Mouse (Mus musculus) ES-E14 (cell line): ENCODE measurements around the gene Fanca. TPM values are rescaled to one million over a fixed set of nuclear protein-coding genes. Genes with fewer than 3 reads are reported as not detected.

Source experiments
- DNase-seq: peaks from one replicate; pipeline ENCODE4 v3.0.0-alpha.2; 2013; ENCODE audit warnings: low read depth, low spot score
- H3K27ac ChIP-seq: 2 replicates; pipeline ENCODE4 v1.5.1; 2012; ENCODE audit warnings: low read depth, mild to moderate bottlenecking, low read length, moderate library complexity, mixed read lengths; ENCODE audit not compliant: poor library complexity, insufficient read depth, severe bottlenecking
- H3K36me3 ChIP-seq: 2 replicates; pipeline ENCODE4 v1.6.1; 2012; ENCODE audit warnings: mild to moderate bottlenecking, low read length, moderate library complexity, mixed read lengths; ENCODE audit not compliant: control insufficient read depth, poor library complexity, insufficient read depth, severe bottlenecking
- H3K4me1 ChIP-seq, 2 experiments: fragments of 150-350 bp in 1 of 2; sonication (generic) in 1 of 2; 2 replicates each; pipeline ENCODE4 v1.6.1; 2012; ENCODE audit warnings: low read length in 2 of 2, mild to moderate bottlenecking in 1 of 2, mixed read lengths in 1 of 2; ENCODE audit not compliant: control insufficient read depth in 2 of 2, insufficient read depth in 2 of 2, poor library complexity in 1 of 2
- H3K4me3 ChIP-seq, 2 experiments: fragments of 150-350 bp in 1 of 2; sonication (generic) in 1 of 2; 2 replicates each; pipeline ENCODE4 v1.5.1; 2012; ENCODE audit warnings: low read length in 2 of 2, low read depth in 1 of 2, mild to moderate bottlenecking in 1 of 2, mixed read lengths in 1 of 2; ENCODE audit not compliant: insufficient read depth in 1 of 2, poor library complexity in 1 of 2, severe bottlenecking in 1 of 2
- H3K9ac ChIP-seq: 2 replicates; pipeline ENCODE4 v1.6.1; 2012; ENCODE audit warnings: low read depth, mild to moderate bottlenecking, low read length, mixed read lengths; ENCODE audit not compliant: poor library complexity, insufficient read depth, severe bottlenecking
- H3K9me3 ChIP-seq: fragments of 150-350 bp; sonication (generic); 2 replicates; pipeline ENCODE4 v1.6.1; 2012; ENCODE audit warnings: low read depth, mild to moderate bottlenecking, low read length; ENCODE audit not compliant: control insufficient read depth, insufficient read depth
- CHD2 ChIP-seq: IDR thresholded peaks from 2 replicates; pipeline ENCODE4 v1.6.1; 2014; ENCODE audit warnings: mild to moderate bottlenecking, low read depth, low read length, inconsistent platforms
- HCFC1 ChIP-seq: IDR thresholded peaks from 2 replicates; pipeline ENCODE4 v1.6.1; 2012; ENCODE audit warnings: low read length, inconsistent platforms, borderline replicate concordance; ENCODE audit not compliant: insufficient read depth
- MAFK ChIP-seq: IDR thresholded peaks from 2 replicates; pipeline ENCODE4 v1.6.1; 2014; ENCODE audit warnings: mild to moderate bottlenecking, low read depth, low read length, inconsistent platforms; ENCODE audit not compliant: insufficient read depth
- ZC3H11A ChIP-seq: IDR thresholded peaks from 2 replicates; pipeline ENCODE4 v1.6.1; 2012; ENCODE audit warnings: low read depth, mild to moderate bottlenecking, inconsistent platforms, low read length, borderline replicate concordance
- ZNF384 ChIP-seq: IDR thresholded peaks from 2 replicates; pipeline ENCODE4 v1.6.1; 2012; ENCODE audit warnings: low read depth, low read length, inconsistent platforms
- in situ Hi-C, 2 experiments: fragments of 600-800 bp; cut with MboI; formaldehyde crosslinking; loops; one replicate each; pipeline ENCODE4 v1.15.1; 2025; ENCODE audit warnings: low sequenced_read_pairs in 2 of 2, inconsistent platforms in 1 of 2; ENCODE audit not compliant: unreplicated experiment in 2 of 2
- total RNA-seq: library from RNA; depleted of rRNA; stranded (reverse); fragments of 300-350 nt; gene quantifications from 2 replicates; pipeline ENCODE4 v1.2.3, GENCODE M21; 2012

Gene Fanca
- total RNA-seq, 1 experiment: 31.7 TPM

DNA sequence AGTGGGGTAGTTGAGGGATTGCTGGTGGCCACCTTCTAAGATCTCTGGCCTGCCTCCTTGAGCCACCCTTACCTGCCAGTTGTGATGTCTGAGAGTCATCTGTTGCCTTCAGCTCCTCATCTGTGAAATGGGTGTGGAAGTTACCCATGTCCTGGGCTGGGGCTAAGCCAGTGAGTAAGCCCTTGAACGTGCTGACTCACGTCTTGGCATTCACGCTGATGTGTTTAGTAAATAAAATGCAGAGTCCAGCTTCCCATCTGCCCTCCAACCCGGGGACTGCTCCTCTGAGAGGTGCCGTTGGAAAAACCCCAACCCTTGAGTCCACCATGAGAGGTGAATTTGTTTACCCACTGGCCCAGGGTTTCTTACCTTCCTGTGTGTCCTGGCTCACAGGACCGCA is 27.5 kb upstream of the Fanca start:
- in situ Hi-C loops: no loop called here
- H3K4me3 ChIP-seq: no peak overlapping the region
- peaks cover 3% of the 10 kb centered on the region; the same call in 1 of the 2 replicates for H3K36me3 ChIP-seq
- no peak overlapping the region for H3K27ac ChIP-seq
- no peak overlapping the region for H3K9ac ChIP-seq
- no peak for DNase-seq
- no peak for TF ChIP-seq HCFC1
- TF ChIP-seq MAFK: no peak
- no peak for TF ChIP-seq CHD2
- no peak for TF ChIP-seq ZNF384
- TF ChIP-seq ZC3H11A: no peak
- peaks cover 1 to 5% of the 10 kb centered on the region in 2 experiments; a peak in 1 of 4 replicates for H3K4me1 ChIP-seq
- no peaks in the 10 kb centered on the region for H3K9me3 ChIP-seq

DNA sequence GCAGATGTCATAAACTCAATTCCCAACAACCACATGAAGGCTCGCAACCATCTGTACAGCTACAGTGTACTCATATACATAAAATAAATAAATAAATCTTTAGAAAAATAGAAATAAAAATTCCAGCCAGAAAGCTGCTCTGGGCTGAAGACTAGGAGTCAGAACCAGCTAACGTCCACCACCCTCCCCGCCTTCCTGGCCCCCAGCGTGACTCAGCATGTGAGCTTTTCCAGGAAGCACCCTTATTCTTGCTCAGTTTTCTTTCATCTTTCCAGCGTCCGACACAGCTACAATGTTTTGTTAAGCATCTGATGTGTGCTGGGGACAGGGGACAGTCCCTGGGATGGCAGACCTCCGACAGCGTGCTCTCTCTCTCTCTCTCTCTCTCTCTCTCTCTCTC is 26.8 kb upstream of the Fanca start:
- no peak overlapping the region for H3K27ac ChIP-seq
- H3K4me1 ChIP-seq: peaks cover 1 to 5% of the 10 kb centered on the region in 2 experiments; a peak in 1 of 4 replicates
- H3K9me3 ChIP-seq: no peaks in the 10 kb centered on the region
- peaks cover 3% of the 10 kb centered on the region; the same call in 1 of the 2 replicates for H3K36me3 ChIP-seq
- H3K4me3 ChIP-seq: no peak overlapping the region
- no peak for TF ChIP-seq MAFK
- no peak for TF ChIP-seq HCFC1
- no peak for TF ChIP-seq ZNF384
- no peak for TF ChIP-seq CHD2
- no peak for TF ChIP-seq ZC3H11A
- H3K9ac ChIP-seq: no peak overlapping the region
- DNase-seq: no peak
- in situ Hi-C loops: no loop called here

- Histone ChIP-seq H3K36me3 (peaks cover 3% of the 10 kb centered on the region; the same call in 1 of the 2 replicates), H3K4me3 (no peak overlapping the region)
Observed at GRCm38 (mm10) chr8:123343422-123343821, 25.0 kb upstream of the Fanca start.

GRCm38 (mm10) chr8:123342911-123343310 is 24.5 kb upstream of the Fanca start:
- Histone ChIP-seq H3K36me3 (peaks cover 3% of the 10 kb centered on the region; the same call in 1 of the 2 replicates), H3K9me3 (no peaks in the 10 kb centered on the region), H3K4me3 (no peak overlapping the region), H3K27ac (no peak overlapping the region), H3K4me1 (peaks cover 3 to 13% of the 10 kb centered on the region in 2 experiments; a peak in 3 of 4 replicates), H3K9ac (no peak overlapping the region)
- in situ Hi-C loops: no loop called here
- TF ChIP-seq ZC3H11A: no peak
- TF ChIP-seq MAFK: no peak
- TF ChIP-seq HCFC1: no peak
- TF ChIP-seq CHD2: no peak
- TF ChIP-seq ZNF384: no peak
- DNase-seq: no peak

More at GRCm38 (mm10) chr8:123343422-123343821, 25.0 kb upstream of the Fanca start:
- H3K27ac ChIP-seq: no peak overlapping the region
- TF ChIP-seq ZC3H11A: no peak
- TF ChIP-seq ZNF384: no peak
- no peak for TF ChIP-seq HCFC1
- no peak for TF ChIP-seq CHD2
- TF ChIP-seq MAFK: no peak
- peaks cover 3 to 11% of the 10 kb centered on the region in 2 experiments; a peak in 3 of 4 replicates for H3K4me1 ChIP-seq
- no peak overlapping the region for H3K9ac ChIP-seq
- in situ Hi-C loops: no loop called here
- no peaks in the 10 kb centered on the region for H3K9me3 ChIP-seq
- DNase-seq: no peak

GRCm38 (mm10) chr8:123342253-123342652 is 23.9 kb upstream of the Fanca start:
- TF ChIP-seq MAFK (no peak), ZNF384 (no peak), CHD2 (no peak), HCFC1 (no peak), ZC3H11A (no peak)
- no peaks in the 10 kb centered on the region for H3K36me3 ChIP-seq
- peak overlapping the region; percentile 27 to 49 for H3K4me3 ChIP-seq
- peak overlapping the region; percentile 56 for H3K9ac ChIP-seq
- DNase-seq: no peak
- H3K27ac ChIP-seq: peak overlapping the region; percentile 73; the same call in 1 of the 2 replicates
- in situ Hi-C loops: no loop called here
- H3K9me3 ChIP-seq: no peaks in the 10 kb centered on the region
- H3K4me1 ChIP-seq: peaks cover 5 to 17% of the 10 kb centered on the region in 2 experiments; a peak in 3 of 4 replicates
